Mouse (Mus musculus) bone marrow macrophage, adult 2 months (primary cell): ENCODE data around the gene Armc8. TPM values are rescaled to one million over a fixed set of nuclear protein-coding genes. Genes with fewer than 3 reads are reported as not detected.

ENCODE experiments used
- H3K27ac ChIP-seq: 2 replicates; pipeline ENCODE4 v1.5.1; 2012; ENCODE audit warnings: low read depth, low read length; ENCODE audit not compliant: insufficient read depth
- H3K4me1 ChIP-seq: 2 replicates; pipeline ENCODE4 v1.6.1; 2012; ENCODE audit warnings: low read length; ENCODE audit not compliant: control insufficient read depth, insufficient read depth
- H3K4me3 ChIP-seq: 2 replicates; pipeline ENCODE4 v1.5.1; 2012; ENCODE audit warnings: mild to moderate bottlenecking, low read length, moderate library complexity; ENCODE audit not compliant: insufficient read depth
- CTCF ChIP-seq: IDR thresholded peaks from 2 replicates; pipeline ENCODE4 v1.5.1; 2012; ENCODE audit warnings: low read depth, mild to moderate bottlenecking, low read length, moderate library complexity
- POLR2A ChIP-seq: IDR thresholded peaks from 2 replicates; pipeline ENCODE4 v1.6.1; 2012; ENCODE audit warnings: mild to moderate bottlenecking, low read depth, low read length, borderline replicate concordance
- polyA plus RNA-seq: library from polyadenylated mRNA; stranded (reverse); fragments of >200 nt; gene quantifications from 2 replicates; pipeline ENCODE4 v1.2.4, GENCODE M21; 2012; ENCODE audit not compliant: missing spikeins, insufficient read depth, insufficient read length

Armc8 gene
- polyA plus RNA-seq, 1 experiment: 17.4 TPM

- Histone ChIP-seq H3K4me3 (peak overlapping the region; percentile 99), H3K4me1 (peaks cover 8% of the 10 kb centered on the region), H3K27ac (0 out of 2 replicates have a peak overlapping the region, but pooled peaks have one; percentile 85)
- no peak for TF ChIP-seq POLR2A
These were observed 714 bp downstream of the Armc8 start for GRCm38 (mm10) chr9:99568023-99568346.

GRCm38 (mm10) chr9:99563714-99564113, 5.0 kb downstream of the Armc8 start:
- Histone ChIP-seq H3K27ac (no peak overlapping the region), H3K4me3 (no peak overlapping the region), H3K4me1 (peaks cover 8% of the 10 kb centered on the region)
- no peak for TF ChIP-seq POLR2A

GRCm38 (mm10) chr9:99560389-99560788, 8.3 kb downstream of the Armc8 start:
- Histone ChIP-seq H3K4me3 (no peak overlapping the region), H3K27ac (no peak overlapping the region), H3K4me1 (peaks cover 2% of the 10 kb centered on the region; the same call in 1 of the 2 replicates)
- TF ChIP-seq CTCF (no peak), POLR2A (no peak)

GRCm38 (mm10) chr9:99559557-99559904, 9.2 kb downstream of the Armc8 start:
- H3K27ac ChIP-seq: no peak overlapping the region
- no peak overlapping the region for H3K4me3 ChIP-seq
- H3K4me1 ChIP-seq: peaks cover 2% of the 10 kb centered on the region; the same call in 1 of the 2 replicates
- no peak for TF ChIP-seq POLR2A
- no peak for TF ChIP-seq CTCF

GRCm38 (mm10) chr9:99558824-99559556, 9.7 kb downstream of the Armc8 start:
- TF ChIP-seq POLR2A (no peak), CTCF (no peak)
- H3K4me3 ChIP-seq: no peak overlapping the region
- no peak overlapping the region for H3K27ac ChIP-seq
- H3K4me1 ChIP-seq: peaks cover 2% of the 10 kb centered on the region; the same call in 1 of the 2 replicates

GRCm38 (mm10) chr9:99557580-99558300, 11.0 kb downstream of the Armc8 start:
- H3K27ac ChIP-seq: no peak overlapping the region
- H3K4me3 ChIP-seq: no peak overlapping the region
- TF ChIP-seq POLR2A: no peak
- no peaks in the 10 kb centered on the region for H3K4me1 ChIP-seq

- H3K4me1 ChIP-seq: 0 out of 2 replicates have a peak, but pooled peaks cover 2% of the 10 kb centered on the region
- no peak overlapping the region for H3K27ac ChIP-seq
- H3K4me3 ChIP-seq: no peak overlapping the region
- TF ChIP-seq POLR2A: no peak
- no peak for TF ChIP-seq CTCF
These were observed 13.4 kb downstream of the Armc8 start for GRCm38 (mm10) chr9:99555253-99555652.

GRCm38 (mm10) chr9:99554052-99554451, 14.6 kb downstream of the Armc8 start:
- no peak for TF ChIP-seq POLR2A
- Histone ChIP-seq H3K27ac (no peak overlapping the region), H3K4me1 (0 out of 2 replicates have a peak, but pooled peaks cover 2% of the 10 kb centered on the region)

GRCm38 (mm10) chr9:99553049-99553448, 15.7 kb downstream of the Armc8 start:
- no peak overlapping the region for H3K27ac ChIP-seq
- H3K4me1 ChIP-seq: 0 out of 2 replicates have a peak, but pooled peaks cover 2% of the 10 kb centered on the region
- no peak overlapping the region for H3K4me3 ChIP-seq
- TF ChIP-seq CTCF (no peak), POLR2A (no peak)

More at GRCm38 (mm10) chr9:99554052-99554451, 14.6 kb downstream of the Armc8 start:
- no peak overlapping the region for H3K4me3 ChIP-seq

- Histone ChIP-seq H3K4me1 (0 out of 2 replicates have a peak, but pooled peaks cover 2% of the 10 kb centered on the region), H3K27ac (no peak overlapping the region), H3K4me3 (no peak overlapping the region)
- no peak for TF ChIP-seq CTCF
- TF ChIP-seq POLR2A: no peak
These were observed 16.6 kb downstream of the Armc8 start for GRCm38 (mm10) chr9:99552068-99552467.
